Mouse (Mus musculus): ENCODE results near the gene Sphk2.
"Not testable (repeated sequence)": the region's sequence is repeated elsewhere in the genome, so short reads cannot be mapped to it uniquely, and the experiment has no call there.

Gene Sphk2

GRCm38 (mm10) chr7:45689800-45690199 is 28.0 kb downstream of the Sphk2 start:
- DNase-seq = no peak

GRCm38 (mm10) chr7:45689099-45689498 is 28.7 kb downstream of the Sphk2 start:
- no peak for DNase-seq

GRCm38 (mm10) chr7:45686841-45687240 is 31.0 kb downstream of the Sphk2 start:
- no peak for DNase-seq

GRCm38 (mm10) chr7:45685811-45686210 is 32.0 kb downstream of the Sphk2 start:
- DNase-seq = no peak

GRCm38 (mm10) chr7:45683396-45684050 is 34.3 kb downstream of the Sphk2 start, which contains the start of gene Ntn5:
Gene Ntn5, plus strand, starts transcription at chr7:45684022.
- no peak for DNase-seq

- DNase-seq = peak; percentile 64 to 85
Observed at GRCm38 (mm10) chr7:45682144-45683126, 35.4 kb downstream of the Sphk2 start.

GRCm38 (mm10) chr7:45681046-45681736 is 36.6 kb downstream of the Sphk2 start:
- peak; percentile 47 to 50 for DNase-seq

- DNase-seq = no peak
Observed at GRCm38 (mm10) chr7:45679966-45680621, 37.7 kb downstream of the Sphk2 start.

GRCm38 (mm10) chr7:45678513-45678912 is 39.3 kb downstream of the Sphk2 start:
- no peak for DNase-seq

- DNase-seq = no peak
Observed at GRCm38 (mm10) chr7:45677627-45678295, 40.0 kb downstream of the Sphk2 start.

GRCm38 (mm10) chr7:45668921-45669320 is 48.9 kb downstream of the Sphk2 start:
- no peak for DNase-seq

GRCm38 (mm10) chr7:45667761-45668160 is 50.0 kb downstream of the Sphk2 start:
- DNase-seq = no peak

- no peak for DNase-seq
Observed at GRCm38 (mm10) chr7:45666161-45666560, 51.6 kb downstream of the Sphk2 start, which contains the start of gene Fut2. Gene Fut2, minus strand, starts transcription at chr7:45666394.

GRCm38 (mm10) chr7:45665303-45666138 is 52.3 kb downstream of the Sphk2 start:
- no peak for DNase-seq

GRCm38 (mm10) chr7:45661702-45662101 is 56.1 kb downstream of the Sphk2 start:
- DNase-seq = not testable (repeated sequence)

- no peak for DNase-seq
Observed at GRCm38 (mm10) chr7:45660746-45661478, 56.9 kb downstream of the Sphk2 start.

Measured in spleen, adult 18-20 months (tissue).